Mouse (Mus musculus) Patski (cell line): ENCODE measurements around the gene Ppp1r35. TPM values are rescaled to one million over a fixed set of nuclear protein-coding genes. Genes with fewer than 3 reads are reported as not detected.

Experiments used
- ATAC-seq: fragments of 100-300 bp; one replicate; pipeline ENCODE4 v1.8.0; 2021
- CTCF ChIA-PET: fragments of 350-600 bp; sonication (Branson Sonifier 250); formaldehyde crosslinking; loops from one replicate; lab custom pipeline; 2022; ENCODE audit warnings: inconsistent platforms; lab: Charles Lee
- POLR2A ChIA-PET: fragments of 350-600 bp; sonication (Branson Sonifier 250); formaldehyde crosslinking; loops from one replicate; lab custom pipeline; 2022; ENCODE audit warnings: antibody characterized with exemption, inconsistent platforms; lab: Charles Lee
- DNase-seq: peaks from one replicate; pipeline ENCODE4 v3.0.0-alpha.2; 2011; ENCODE audit warnings: low read depth, low spot score
- H3K27me3 ChIP-seq: fragments of 371-371 bp; one replicate; pipeline ENCODE4 v1.5.1; 2021
- CTCF ChIP-seq: fragments of 100-300 bp; IDR thresholded peaks from one replicate; pipeline ENCODE4 v1.5.1; 2021
- in situ Hi-C: fragments of 300-500 bp; cut with MboI; formaldehyde crosslinking; loops from 3 replicates; pipeline ENCODE4 v1.11.1; 2018; ENCODE audit warnings: low pct_unique_long_range_greater_than_20kb, mixed read lengths
- polyA plus RNA-seq: library from polyadenylated mRNA; unstranded; gene quantifications from one replicate; pipeline ENCODE4 v1.2.3, GENCODE M21; 2021

The Ppp1r35 gene
- polyA plus RNA-seq, 1 experiment from 2014 or later = 36.7 TPM

DNA sequence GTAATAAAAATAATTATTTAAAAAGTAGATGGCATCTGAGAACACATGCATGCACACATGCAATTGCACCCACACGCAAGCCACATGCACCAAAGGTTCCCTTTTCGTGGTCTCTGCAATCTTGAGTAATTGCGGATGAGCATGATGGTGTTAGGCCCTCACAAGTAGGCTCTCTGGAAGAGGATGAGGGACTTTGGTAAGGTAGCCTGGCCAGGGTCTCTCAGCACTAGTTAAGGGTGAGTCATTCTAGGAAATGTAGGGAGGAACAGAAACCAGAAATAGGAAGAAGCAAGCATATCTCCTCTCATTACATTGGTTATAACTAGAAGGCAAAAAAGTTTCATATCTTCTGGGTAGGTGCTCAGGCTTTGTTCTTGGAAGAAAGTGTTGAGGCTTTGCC is 46.4 kb downstream of the Ppp1r35 start:
- TF ChIP-seq CTCF = no peak
- POLR2A ChIA-PET = no interaction called here
- in situ Hi-C loops = no loop called here
- ATAC-seq (no peak), DNase-seq (no peak)
- H3K27me3 ChIP-seq = no peaks in the 10 kb centered on the region
- CTCF ChIA-PET = interaction anchor here (0.7 kb wide), 1 partner anchor 20 kb away, joined by 3 read pairs; no protein-coding TSS in a partner anchor

DNA sequence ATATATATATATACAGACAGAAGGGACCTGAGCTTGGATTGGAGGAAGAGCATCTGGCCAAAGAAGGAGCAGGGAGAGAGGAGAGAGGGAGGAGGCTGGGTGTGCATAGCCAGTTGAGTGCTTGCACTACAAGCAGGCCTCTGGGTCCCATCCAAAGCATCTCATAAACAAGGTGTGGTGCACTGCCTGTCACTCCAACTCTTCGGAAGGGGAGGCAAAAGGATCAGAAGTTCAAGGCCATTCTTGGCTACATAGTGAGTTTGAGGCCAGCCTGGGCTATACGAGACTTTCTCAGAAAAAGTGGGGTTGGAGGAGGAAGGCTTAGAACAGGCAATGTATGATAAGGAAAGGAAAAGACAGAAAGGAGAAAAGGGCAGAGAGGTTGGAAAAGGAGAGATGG is 47.3 kb downstream of the Ppp1r35 start:
- ATAC-seq (no peak), DNase-seq (no peak)
- CTCF ChIA-PET = interaction anchor here (0.7 kb wide), 1 partner anchor 21 kb away, joined by 3 read pairs; no protein-coding TSS in a partner anchor
- in situ Hi-C loops = no loop called here
- H3K27me3 ChIP-seq = no peaks in the 10 kb centered on the region
- no peak for TF ChIP-seq CTCF
- POLR2A ChIA-PET = no interaction called here

DNA sequence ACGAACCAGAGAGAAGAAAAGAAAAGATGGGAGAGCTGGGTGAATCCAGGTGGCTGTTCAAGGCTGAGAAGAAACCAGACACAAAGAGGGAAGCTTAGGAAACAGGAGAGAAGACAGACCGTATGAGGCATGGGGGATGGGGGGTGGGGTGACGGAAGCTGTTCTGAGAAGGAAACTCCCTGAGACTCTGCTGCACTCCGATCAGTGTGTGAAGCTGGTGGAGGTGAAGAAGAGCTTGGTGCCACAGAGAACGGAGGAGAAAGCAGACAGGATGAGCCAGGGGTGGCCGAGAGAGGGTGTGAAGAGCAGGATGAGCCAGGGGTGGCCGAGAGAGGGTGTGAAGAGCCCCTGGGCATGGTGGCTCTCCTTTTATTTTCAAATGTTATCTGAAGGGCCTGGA is 47.8 kb downstream of the Ppp1r35 start:
- POLR2A ChIA-PET = no interaction called here
- no peak for ATAC-seq
- in situ Hi-C loops = no loop called here

GRCm38 (mm10) chr5:137828694-137829093 is 50.0 kb downstream of the Ppp1r35 start:
- ATAC-seq (no peak), DNase-seq (no peak)
- POLR2A ChIA-PET = no interaction called here
- H3K27me3 ChIP-seq = no peaks in the 10 kb centered on the region
- CTCF ChIA-PET = no interaction called here
- in situ Hi-C loops = no loop called here
- TF ChIP-seq CTCF = no peak

More for the DNA sequence above, 47.8 kb downstream of the Ppp1r35 start:
- CTCF ChIA-PET = no interaction called here
- no peaks in the 10 kb centered on the region for H3K27me3 ChIP-seq
- DNase-seq = no peak
- no peak for TF ChIP-seq CTCF

Other genes with a start within 250 kb of the Ppp1r35 start
- not detected for gene Epo, start 245.6 kb upstream of the Ppp1r35 start, polyA plus RNA-seq
- gene Gnb2, start 245.3 kb upstream of the Ppp1r35 start, polyA plus RNA-seq = 963 TPM
- gene Actl6b, start 225.3 kb upstream of the Ppp1r35 start, polyA plus RNA-seq = not detected
- not detected for gene Tfr2, start 209.0 kb upstream of the Ppp1r35 start, polyA plus RNA-seq
- 65.4 TPM for gene Mospd3, start 177.8 kb upstream of the Ppp1r35 start, polyA plus RNA-seq
- gene Pcolce, start 165.1 kb upstream of the Ppp1r35 start, polyA plus RNA-seq = 990 TPM
- gene Fbxo24, start 149.8 kb upstream of the Ppp1r35 start, polyA plus RNA-seq = 2.5 TPM
- 31.0 TPM for gene Lrch4, start 149.7 kb upstream of the Ppp1r35 start, polyA plus RNA-seq
- gene Gm20605, start 149.7 kb upstream of the Ppp1r35 start, polyA plus RNA-seq = 17.5 TPM
- gene Sap25, start 137.5 kb upstream of the Ppp1r35 start, polyA plus RNA-seq = 5.2 TPM
- gene Irs3, start 133.1 kb upstream of the Ppp1r35 start, polyA plus RNA-seq = 0.09 TPM
- 33.1 TPM for gene Agfg2, start 94.1 kb upstream of the Ppp1r35 start, polyA plus RNA-seq
- gene Nyap1, start 37.2 kb upstream of the Ppp1r35 start, polyA plus RNA-seq = 13.4 TPM
- gene Tsc22d4, start 33.1 kb upstream of the Ppp1r35 start, polyA plus RNA-seq = 154 TPM
- gene Mepce, start 8.8 kb downstream of the Ppp1r35 start, polyA plus RNA-seq = 64.6 TPM
- 22.2 TPM for gene Zcwpw1, start 8.9 kb downstream of the Ppp1r35 start, polyA plus RNA-seq
- 0.05 TPM for gene Pilra, start 57.4 kb downstream of the Ppp1r35 start, polyA plus RNA-seq
- not detected for gene Pilrb1, start 79.3 kb downstream of the Ppp1r35 start, polyA plus RNA-seq
- gene Pilrb2, start 93.0 kb downstream of the Ppp1r35 start, polyA plus RNA-seq = not detected
- gene Cyp3a13, start 142.8 kb downstream of the Ppp1r35 start, polyA plus RNA-seq = 1.3 TPM
- gene Gjc3, start 184.2 kb downstream of the Ppp1r35 start, polyA plus RNA-seq = not detected
- not detected for gene Azgp1, start 202.7 kb downstream of the Ppp1r35 start, polyA plus RNA-seq
- gene Smok3a, start 242.4 kb downstream of the Ppp1r35 start, polyA plus RNA-seq = not detected
- not detected for gene Smok3b, start 242.6 kb downstream of the Ppp1r35 start, polyA plus RNA-seq